Mouse (Mus musculus) forebrain, embryonic 11.5 days (tissue): ENCODE results near the gene Usp33. TPM values are rescaled to one million over a fixed set of nuclear protein-coding genes. Genes with fewer than 3 reads are reported as not detected.

ENCODE experiments used
- ATAC-seq: fragments of 200-750 bp; cut with Nextera tagmentation; replicated peaks from 2 replicates; pipeline ENCODE4 v1.8.0; 2017; ENCODE audit warnings: moderate TSS enrichment; ENCODE audit not compliant: low FRiP score
- DNase-seq: peaks from one replicate; pipeline ENCODE4 v3.0.0-alpha.2; 2017; ENCODE audit warnings: low spot score
- H3K27ac ChIP-seq: fragments of 300-500 bp; sonication (generic); 2 replicates; pipeline ENCODE4 v1.5.1; 2014; ENCODE audit warnings: low read depth, low read length
- H3K27me3 ChIP-seq: fragments of 300-500 bp; sonication (generic); 2 replicates; pipeline ENCODE4 v1.6.1; 2014; ENCODE audit warnings: mild to moderate bottlenecking, low read length, mixed read lengths; ENCODE audit not compliant: control insufficient read depth, insufficient read depth
- H3K36me3 ChIP-seq: fragments of 300-500 bp; sonication (generic); 2 replicates; pipeline ENCODE4 v1.6.1; 2014; ENCODE audit warnings: mild to moderate bottlenecking, low read length, moderate library complexity, mixed read lengths; ENCODE audit not compliant: control insufficient read depth, insufficient read depth
- H3K4me1 ChIP-seq: fragments of 300-500 bp; sonication (generic); replicated peaks from 2 replicates; pipeline ENCODE4 v1.6.1; 2014; ENCODE audit warnings: low read length, mixed read lengths; ENCODE audit not compliant: control insufficient read depth, insufficient read depth
- H3K4me2 ChIP-seq: fragments of 300-500 bp; sonication (generic); 2 replicates; pipeline ENCODE4 v1.6.1; 2014; ENCODE audit warnings: low read depth, mild to moderate bottlenecking, low read length, moderate library complexity, mixed read lengths; ENCODE audit not compliant: severe bottlenecking
- H3K4me3 ChIP-seq: fragments of 300-500 bp; sonication (generic); 2 replicates; pipeline ENCODE4 v1.5.1; 2014; ENCODE audit warnings: low read depth, low read length
- H3K9ac ChIP-seq: fragments of 300-500 bp; sonication (generic); 2 replicates; pipeline ENCODE4 v1.6.1; 2014; ENCODE audit warnings: low read length
- H3K9me3 ChIP-seq: fragments of 300-500 bp; sonication (generic); 2 replicates; pipeline ENCODE4 v1.6.1; 2016; ENCODE audit warnings: low read length, mixed read lengths; ENCODE audit not compliant: control insufficient read depth
- WGBS: fragments of 180-500 bp; shearing (Covaris S2); extraction: QIAGEN DNeasy Blood & Tissue Kit; methylation state at CpG from one replicate; pipeline ENCODE4 v1.1.7; 2014; 5-methylcytosine and 5-hydroxymethylcytosine counted together
- polyA plus RNA-seq: library from polyadenylated mRNA; unstranded; fragments of >200 nt; fragmentation: Nextera tagmentation; extraction: Ambion mirVana; gene quantifications from 2 replicates; pipeline ENCODE4 v1.2.1, GENCODE M21; 2014

Usp33 gene
- polyA plus RNA-seq, 1 experiment from 2014 or later, result 60.8 TPM

DNA sequence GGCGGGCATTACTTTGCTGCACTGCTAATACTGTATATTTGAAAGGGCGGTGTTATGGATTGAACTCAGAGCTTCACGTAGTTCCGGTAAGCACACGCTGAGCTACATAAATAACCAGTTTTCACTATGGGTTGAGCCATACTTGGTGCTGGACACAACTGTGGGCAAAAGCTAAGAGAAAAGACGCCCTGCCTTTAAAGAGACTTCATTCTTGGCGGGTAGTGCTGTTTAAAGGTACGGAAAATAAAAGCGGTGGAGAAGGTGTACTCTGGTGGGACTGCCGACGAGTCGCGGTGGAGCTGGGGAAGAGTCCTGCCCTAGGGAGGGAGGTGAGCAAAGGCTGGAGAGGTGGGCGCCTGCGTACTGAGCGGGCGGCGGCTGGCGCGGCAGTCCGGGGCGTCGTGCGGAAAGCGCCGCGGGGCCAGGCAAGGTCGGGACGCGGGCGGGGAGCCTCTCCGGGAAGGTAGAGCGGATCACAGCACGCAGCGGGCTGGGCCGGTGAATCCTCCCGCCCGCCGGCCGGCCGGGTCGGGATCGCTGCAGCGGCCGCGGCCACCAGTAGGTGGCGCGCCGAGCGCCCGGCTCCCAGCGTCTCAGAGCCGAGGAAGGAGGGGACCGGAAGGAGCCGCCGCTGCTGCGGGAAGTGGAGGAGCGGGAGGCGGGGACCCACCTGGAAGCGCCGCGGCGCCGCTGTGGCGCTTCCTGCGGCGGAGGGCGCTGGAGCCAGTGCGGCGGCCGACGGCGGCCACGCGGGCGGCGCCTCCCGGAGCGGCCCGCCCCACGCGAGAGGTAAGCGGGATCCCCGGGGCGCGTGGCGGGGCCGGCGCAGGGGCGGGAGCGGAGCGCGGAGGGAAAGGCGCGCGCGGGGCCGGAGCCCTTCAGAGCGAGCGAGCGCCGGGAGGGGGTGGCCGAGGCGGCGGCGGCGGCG lies 49.3 kb downstream of the Usp33 start, which contains the start of gene Zzz3:
Zzz3 (plus strand) TSS at position 124 of the 928 bp plus-strand sequence.
- Histone ChIP-seq H3K27ac (peak within 1 kb of the TSS; percentile 96), H3K27me3 (no peaks in the 10 kb centered on the region), H3K36me3 (no peaks in the 10 kb centered on the region; the same call in 1 of the 2 replicates), H3K4me1 (peaks cover 5% of the 10 kb centered on the region; the same call in 1 of the 2 replicates), H3K4me3 (peak within 1 kb of the TSS; percentile 84), H3K4me2 (peak within 1 kb of the TSS; percentile 86), H3K9ac (peak within 1 kb of the TSS; percentile 96), H3K9me3 (no peaks in the 10 kb centered on the region)
- WGBS, result under 1% methylated on average over 69 of the region's 108 CpGs
- ATAC-seq (peak; percentile 93), DNase-seq (peak; percentile 94)

- ATAC-seq, result peak; percentile 89
- WGBS, result 1% methylated on average over 57 of the region's 102 CpGs
Measured at GRCm38 (mm10) chr3:152396278-152396987, 50.2 kb downstream of the Usp33 start.

DNA sequence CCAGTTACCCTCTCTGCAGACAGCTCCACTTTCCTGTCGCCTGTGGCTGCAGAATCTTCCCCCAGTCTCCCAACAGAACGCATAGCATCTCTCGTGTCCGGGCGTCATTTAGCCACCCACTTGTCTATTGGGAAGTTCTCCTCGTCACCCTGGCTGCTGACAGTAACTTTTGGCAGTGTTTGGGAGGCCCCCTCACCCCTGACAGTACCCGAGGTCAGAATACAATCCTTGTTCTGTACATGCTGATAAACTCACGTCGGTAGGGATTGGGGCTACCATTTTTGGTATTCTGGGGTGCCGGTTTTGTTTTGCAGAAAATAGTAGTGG lies 50.7 kb downstream of the Usp33 start:
- no peak for DNase-seq
- WGBS, result 2% methylated on average over 10 of the region's 10 CpGs

More at GRCm38 (mm10) chr3:152396278-152396987, 50.2 kb downstream of the Usp33 start:
- Histone ChIP-seq H3K27me3 (no peaks in the 10 kb centered on the region), H3K9ac (peak overlapping the region; percentile 96), H3K27ac (peak overlapping the region; percentile 96), H3K9me3 (no peaks in the 10 kb centered on the region), H3K4me2 (peak overlapping the region; percentile 86), H3K4me1 (peaks cover 5% of the 10 kb centered on the region; the same call in 1 of the 2 replicates), H3K36me3 (no peaks in the 10 kb centered on the region; the same call in 1 of the 2 replicates), H3K4me3 (peak overlapping the region; percentile 84)
- peak; percentile 98 for DNase-seq

DNA sequence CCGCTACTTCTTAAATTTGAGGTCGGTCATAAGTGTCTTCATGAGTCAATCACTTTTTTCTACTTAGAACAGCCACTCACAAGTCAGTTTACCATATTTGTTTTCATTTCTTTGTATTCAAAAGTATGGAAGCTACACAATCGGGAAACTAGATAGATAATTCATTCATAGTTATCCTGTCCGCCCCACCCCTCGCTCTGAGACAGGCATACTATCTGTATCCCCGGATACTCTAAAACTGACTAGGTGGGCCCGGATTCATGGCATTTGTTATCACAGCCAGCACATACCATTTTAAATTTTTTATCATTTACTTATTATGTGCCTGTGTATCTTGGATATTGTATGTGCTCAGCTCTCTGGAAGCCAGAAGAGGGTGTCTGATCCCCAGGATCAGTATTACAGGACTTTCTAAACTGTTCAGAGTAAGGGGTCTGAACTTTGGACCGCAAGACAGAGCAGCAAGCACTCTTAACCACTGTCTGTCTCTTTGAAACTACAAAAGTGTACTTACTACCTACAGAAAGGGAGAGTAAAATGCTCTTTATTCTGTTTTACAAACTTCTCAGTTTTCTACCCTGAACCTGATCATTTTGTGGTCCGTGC lies 51.2 kb downstream of the Usp33 start:
- Histone ChIP-seq H3K4me3 (peak overlapping the region; percentile 84), H3K4me2 (peak overlapping the region; percentile 86), H3K36me3 (no peaks in the 10 kb centered on the region; the same call in 1 of the 2 replicates), H3K27me3 (no peaks in the 10 kb centered on the region), H3K9ac (peak overlapping the region; percentile 96), H3K27ac (peak overlapping the region; percentile 96), H3K9me3 (no peaks in the 10 kb centered on the region), H3K4me1 (peaks cover 5% of the 10 kb centered on the region; the same call in 1 of the 2 replicates)
- WGBS, result 73% methylated on average over 9 of the region's 9 CpGs
- DNase-seq (no peak), ATAC-seq (no peak)

More for the DNA sequence above, 50.7 kb downstream of the Usp33 start:
- Histone ChIP-seq H3K36me3 (no peaks in the 10 kb centered on the region; the same call in 1 of the 2 replicates), H3K27ac (peak overlapping the region; percentile 96), H3K9me3 (no peaks in the 10 kb centered on the region), H3K9ac (peak overlapping the region; percentile 96), H3K27me3 (no peaks in the 10 kb centered on the region), H3K4me3 (peak overlapping the region; percentile 84), H3K4me2 (peak overlapping the region; percentile 86), H3K4me1 (peaks cover 5% of the 10 kb centered on the region; the same call in 1 of the 2 replicates)
- no peak for ATAC-seq

- Histone ChIP-seq H3K27ac (no peak overlapping the region), H3K27me3 (no peaks in the 10 kb centered on the region), H3K9me3 (no peaks in the 10 kb centered on the region), H3K4me1 (peaks cover 5% of the 10 kb centered on the region; the same call in 1 of the 2 replicates), H3K36me3 (no peaks in the 10 kb centered on the region), H3K4me3 (no peak overlapping the region), H3K9ac (no peak overlapping the region), H3K4me2 (no peak overlapping the region)
- WGBS, result 92% methylated on average over 5 of the region's 5 CpGs
- no peak for DNase-seq
- ATAC-seq, result no peak
Measured at GRCm38 (mm10) chr3:152400441-152400840, 54.2 kb downstream of the Usp33 start.

- Histone ChIP-seq H3K27me3 (no peaks in the 10 kb centered on the region), H3K9me3 (no peaks in the 10 kb centered on the region), H3K4me3 (no peak overlapping the region), H3K36me3 (no peaks in the 10 kb centered on the region), H3K4me2 (no peak overlapping the region), H3K27ac (no peak overlapping the region), H3K9ac (no peak overlapping the region), H3K4me1 (peaks cover 5% of the 10 kb centered on the region; the same call in 1 of the 2 replicates)
- 87% methylated on average over 3 of the region's 3 CpGs for WGBS
- no peak for DNase-seq
- no peak for ATAC-seq
Measured at GRCm38 (mm10) chr3:152400875-152401274, 54.6 kb downstream of the Usp33 start.

GRCm38 (mm10) chr3:152401964-152402670 lies 55.8 kb downstream of the Usp33 start:
- Histone ChIP-seq H3K4me2 (no peak overlapping the region), H3K27me3 (no peaks in the 10 kb centered on the region), H3K4me1 (peaks cover 5% of the 10 kb centered on the region; the same call in 1 of the 2 replicates), H3K36me3 (no peaks in the 10 kb centered on the region), H3K9me3 (no peaks in the 10 kb centered on the region), H3K27ac (no peak overlapping the region), H3K4me3 (no peak overlapping the region), H3K9ac (no peak overlapping the region)
- 79% methylated on average over 7 of the region's 7 CpGs for WGBS
- DNase-seq (no peak), ATAC-seq (no peak)
